Mouse (Mus musculus): ENCODE measurements around the gene Bcas3.

Bcas3 gene

DNA sequence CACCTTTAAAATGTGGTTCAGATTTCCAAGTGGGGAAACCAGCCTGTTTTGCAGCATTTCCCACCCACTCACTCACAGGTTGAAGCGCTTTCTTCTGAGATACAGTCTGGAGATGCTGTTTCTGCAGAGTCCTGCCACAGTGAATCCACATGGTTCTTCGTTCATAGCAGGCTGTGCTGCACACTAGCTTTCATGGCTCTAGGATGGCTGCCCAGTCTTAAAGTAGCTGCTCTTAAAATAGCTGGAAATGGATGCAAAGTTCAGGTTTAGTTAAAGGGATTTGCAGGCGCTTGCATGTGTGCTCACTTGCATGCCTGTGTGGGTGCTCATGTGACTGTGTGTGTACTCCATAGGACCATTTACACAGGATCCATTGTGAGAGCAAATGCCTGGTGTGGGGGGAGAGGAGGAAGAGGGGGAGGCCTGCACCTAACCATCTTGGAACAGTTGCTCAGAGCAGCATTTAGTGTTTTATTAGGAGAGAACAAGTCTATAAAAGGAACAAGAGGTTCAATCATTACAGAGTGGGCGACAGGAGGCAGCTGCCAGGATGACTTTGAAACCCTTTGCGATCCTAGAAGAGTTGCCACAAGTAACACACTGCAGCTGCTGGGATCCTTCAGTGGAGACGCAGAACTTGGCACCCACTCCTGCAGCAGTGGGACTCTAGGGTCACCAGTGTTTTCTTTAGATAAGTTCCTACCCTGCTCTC, 386.5 kb downstream of the Bcas3 start:
- Histone ChIP-seq H3K27me3 (ENCODE audit: control insufficient read depth, insufficient read depth, low read length, poor library complexity, severe bottlenecking) (no peaks in the 10 kb centered on the region), H3K36me3 (ENCODE audit: control insufficient read depth, insufficient read depth, low read length, poor library complexity, severe bottlenecking) (no peaks in the 10 kb centered on the region)
- no peak for DNase-seq (ENCODE audit: low read depth, low spot score)

DNA sequence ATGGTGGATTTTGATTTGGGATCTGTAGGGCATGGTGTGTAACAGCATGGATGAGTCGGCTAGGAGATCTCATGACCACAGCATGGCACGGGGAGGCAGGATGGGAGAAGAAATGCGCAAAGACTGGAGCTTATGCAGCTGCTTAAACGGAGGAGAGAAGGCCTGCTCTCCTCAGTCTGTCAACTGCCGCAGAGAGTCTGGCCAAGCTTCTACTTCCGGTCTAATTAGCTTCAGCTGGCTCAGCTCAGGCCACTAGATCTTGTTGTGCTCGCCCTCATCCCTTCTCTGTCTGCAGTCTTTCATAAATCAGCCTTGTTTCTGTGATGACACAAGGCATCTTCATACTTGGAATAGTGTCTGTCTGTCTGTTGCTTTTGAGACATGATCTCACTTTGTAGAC, 393.4 kb downstream of the Bcas3 start:
- Histone ChIP-seq H3K36me3 (ENCODE audit: control insufficient read depth, insufficient read depth, low read length, poor library complexity, severe bottlenecking) (no peaks in the 10 kb centered on the region), H3K27me3 (ENCODE audit: control insufficient read depth, insufficient read depth, low read length, poor library complexity, severe bottlenecking) (no peaks in the 10 kb centered on the region)
- DNase-seq (ENCODE audit: low read depth, low spot score): no peak

DNA sequence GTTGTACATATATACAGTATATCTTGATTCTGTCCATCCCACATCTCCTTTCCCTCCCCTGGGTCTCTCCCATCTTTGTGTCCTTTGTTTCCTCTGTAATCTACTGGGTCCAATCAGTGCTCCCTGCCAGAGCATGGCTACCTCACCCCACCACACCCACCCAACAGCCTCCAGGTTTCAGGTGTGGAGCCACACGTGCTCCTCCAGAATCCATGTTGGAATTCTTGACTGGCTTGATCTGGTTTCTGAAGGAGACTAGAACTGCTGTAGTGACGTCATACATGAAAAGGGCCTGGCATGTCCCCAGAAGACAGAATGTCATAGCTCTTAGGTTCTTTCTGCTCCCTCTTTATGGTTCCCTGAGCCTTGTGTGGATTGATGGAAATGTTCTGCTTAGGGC, 395.9 kb downstream of the Bcas3 start:
- Histone ChIP-seq H3K36me3 (ENCODE audit: control insufficient read depth, insufficient read depth, low read length, poor library complexity, severe bottlenecking) (no peaks in the 10 kb centered on the region), H3K27me3 (ENCODE audit: control insufficient read depth, insufficient read depth, low read length, poor library complexity, severe bottlenecking) (no peaks in the 10 kb centered on the region)
- no peak for DNase-seq (ENCODE audit: low read depth, low spot score)

DNA sequence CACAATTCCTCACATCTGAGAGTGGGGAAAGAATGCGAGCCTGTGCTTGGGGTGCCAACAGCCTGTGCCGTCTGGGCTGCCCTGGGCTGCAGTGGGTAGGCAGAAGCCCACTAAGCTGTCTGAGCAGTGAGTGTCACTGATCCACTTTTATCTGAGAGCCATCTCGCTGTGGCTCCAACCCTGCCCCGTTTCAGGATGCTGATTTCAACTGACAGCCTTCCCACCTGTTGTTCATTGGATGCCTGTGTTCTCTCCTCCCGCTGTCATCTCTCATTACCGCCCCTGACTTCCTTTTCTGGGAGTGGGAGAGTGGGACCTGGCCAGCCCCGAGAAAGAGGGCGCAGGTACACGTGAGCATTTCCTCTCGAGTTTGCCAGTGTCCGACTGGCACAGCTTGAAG, 398.2 kb downstream of the Bcas3 start:
- no peak for DNase-seq (ENCODE audit: low read depth, low spot score)
- no peaks in the 10 kb centered on the region for H3K27me3 ChIP-seq (ENCODE audit: control insufficient read depth, insufficient read depth, low read length, poor library complexity, severe bottlenecking)

DNA sequence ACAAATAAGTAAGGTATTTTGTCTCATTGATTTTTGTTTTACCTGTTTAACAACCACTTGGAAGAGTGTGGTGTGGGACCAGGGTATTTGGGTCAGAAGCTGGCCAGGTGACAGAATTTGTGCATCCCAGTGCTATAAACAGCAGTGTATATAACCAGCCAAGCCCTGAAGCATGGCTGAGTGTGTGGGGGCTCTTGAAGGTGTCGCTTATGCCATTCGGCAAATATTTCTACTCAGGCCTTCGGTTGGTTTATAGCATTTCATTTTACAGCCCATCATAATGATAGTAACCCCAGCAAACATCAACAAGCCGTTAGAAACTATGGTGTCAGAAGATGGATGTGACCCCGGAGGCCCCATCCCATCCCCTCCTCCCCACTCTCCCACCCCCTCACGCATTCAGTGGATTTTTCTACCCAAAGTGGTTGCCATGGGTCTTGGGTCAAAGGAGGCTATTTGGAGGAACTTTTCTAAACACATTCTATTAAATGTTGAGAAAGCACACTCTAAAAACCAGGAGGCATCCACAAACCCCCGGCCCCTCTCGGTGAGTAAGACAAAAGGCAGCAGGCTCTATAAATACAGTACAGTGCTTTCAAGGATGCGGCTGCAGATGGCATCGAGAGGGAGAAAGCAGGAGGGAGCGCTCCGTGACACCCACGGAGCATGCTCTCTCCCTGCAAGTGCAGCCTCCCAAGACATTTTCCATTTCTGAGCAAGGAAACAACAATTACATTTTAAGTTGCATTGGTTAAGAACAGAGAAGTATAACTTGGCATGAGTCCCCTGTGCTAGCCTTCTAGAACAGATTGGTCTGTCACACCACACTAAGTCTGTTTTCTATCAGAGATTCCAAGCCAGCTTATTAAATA, 401.9 kb downstream of the Bcas3 start:
- no peaks in the 10 kb centered on the region for H3K27me3 ChIP-seq (ENCODE audit: control insufficient read depth, insufficient read depth, low read length, poor library complexity, severe bottlenecking)
- H3K36me3 ChIP-seq (ENCODE audit: control insufficient read depth, insufficient read depth, low read length, poor library complexity, severe bottlenecking): no peaks in the 10 kb centered on the region
- no peak for DNase-seq (ENCODE audit: low read depth, low spot score)

More for the DNA sequence above, 398.2 kb downstream of the Bcas3 start:
- no peaks in the 10 kb centered on the region for H3K36me3 ChIP-seq (ENCODE audit: control insufficient read depth, insufficient read depth, low read length, poor library complexity, severe bottlenecking)

DNA sequence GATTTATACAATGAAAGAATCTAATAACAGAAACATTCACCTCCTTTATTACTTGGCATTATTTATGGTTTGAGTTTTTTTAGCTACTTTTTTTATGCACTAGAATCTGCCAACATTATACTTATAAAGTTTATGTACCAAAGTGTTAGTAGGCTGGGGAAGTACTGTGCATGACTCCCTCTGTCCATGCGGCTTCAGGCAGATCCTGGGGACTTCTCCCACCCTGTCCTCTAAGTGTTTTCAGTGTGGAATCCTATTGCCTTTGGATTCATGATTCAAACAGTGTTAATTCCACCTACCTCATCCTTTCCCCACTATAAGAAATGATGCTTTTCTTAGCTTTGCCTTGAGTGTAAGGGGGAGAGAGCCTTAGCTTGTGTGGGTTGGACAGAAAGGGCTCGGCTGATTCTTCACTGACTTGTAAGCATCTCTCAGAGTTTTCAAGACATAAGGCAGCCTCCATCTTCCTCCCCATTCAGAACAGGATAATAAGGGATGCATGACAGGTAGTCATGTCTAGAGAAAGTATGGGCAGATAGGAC, 402.6 kb downstream of the Bcas3 start:
- Histone ChIP-seq H3K27me3 (ENCODE audit: control insufficient read depth, insufficient read depth, low read length, poor library complexity, severe bottlenecking) (no peaks in the 10 kb centered on the region), H3K36me3 (ENCODE audit: control insufficient read depth, insufficient read depth, low read length, poor library complexity, severe bottlenecking) (no peaks in the 10 kb centered on the region)
- no peak for DNase-seq (ENCODE audit: low read depth, low spot score)

DNA sequence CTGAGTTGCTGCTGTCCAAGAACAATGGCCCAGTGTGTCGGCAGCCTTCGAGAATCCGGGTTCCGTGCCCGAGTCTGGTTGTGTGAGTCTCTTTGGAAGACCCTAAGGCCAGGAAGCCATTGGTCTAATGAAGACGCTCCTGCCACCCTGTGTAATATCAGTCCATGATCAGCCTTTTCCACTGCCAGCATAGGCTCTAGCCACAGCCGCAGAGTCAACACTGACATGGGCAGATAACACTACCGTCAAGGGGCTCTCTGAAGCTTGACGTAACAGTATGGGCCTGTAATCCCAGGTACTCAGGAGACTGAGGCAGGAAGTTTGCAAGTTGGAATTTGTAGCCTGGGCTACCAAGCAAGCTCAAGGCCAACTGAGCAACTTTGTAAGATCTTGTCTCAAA, 405.9 kb downstream of the Bcas3 start:
- no peak for DNase-seq (ENCODE audit: low read depth, low spot score)
- H3K27me3 ChIP-seq (ENCODE audit: control insufficient read depth, insufficient read depth, low read length, poor library complexity, severe bottlenecking): no peaks in the 10 kb centered on the region
- no peaks in the 10 kb centered on the region for H3K36me3 ChIP-seq (ENCODE audit: control insufficient read depth, insufficient read depth, low read length, poor library complexity, severe bottlenecking)

DNA sequence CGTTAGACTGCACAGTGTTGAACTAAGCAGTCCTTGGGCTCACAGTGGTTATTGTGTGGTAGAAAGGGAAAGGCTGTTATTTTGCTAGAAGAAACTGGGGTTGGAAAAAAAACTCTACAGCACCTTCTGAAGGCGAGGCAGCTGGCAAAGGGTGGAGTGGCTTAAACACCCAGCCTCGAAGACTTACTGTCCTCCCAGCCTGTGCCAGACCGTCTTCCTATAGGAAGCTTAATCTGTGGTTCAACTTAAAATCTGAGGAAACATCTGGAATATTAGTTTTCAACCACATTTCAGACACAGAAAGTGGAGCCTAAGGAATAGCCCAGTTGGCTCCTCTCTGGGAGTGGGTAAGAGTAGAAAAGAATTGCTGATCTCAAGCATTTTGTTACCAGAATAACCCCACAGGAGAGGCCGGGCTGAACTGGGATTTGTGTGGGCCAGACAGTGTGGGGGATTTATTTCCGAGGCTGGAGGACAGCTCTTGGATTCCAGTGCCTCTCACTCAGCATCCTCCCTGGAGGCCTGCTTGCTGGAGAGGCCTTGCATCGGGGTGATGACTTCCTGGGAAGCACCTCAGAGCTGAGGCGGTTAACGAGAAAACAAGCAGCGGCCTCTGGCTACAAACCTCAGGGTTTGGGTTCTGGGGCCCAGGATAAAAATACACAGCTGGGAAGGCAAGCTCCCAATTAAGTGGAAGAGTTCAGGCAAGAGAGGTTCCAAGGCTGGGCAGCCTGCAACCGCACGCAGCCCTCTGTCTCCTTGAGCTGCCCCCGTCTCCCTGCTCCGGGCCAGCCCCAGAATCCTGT, 406.9 kb downstream of the Bcas3 start:
- Histone ChIP-seq H3K27me3 (ENCODE audit: control insufficient read depth, insufficient read depth, low read length, poor library complexity, severe bottlenecking) (no peaks in the 10 kb centered on the region), H3K36me3 (ENCODE audit: control insufficient read depth, insufficient read depth, low read length, poor library complexity, severe bottlenecking) (no peaks in the 10 kb centered on the region)
- DNase-seq (ENCODE audit: low read depth, low spot score): no peak

DNA sequence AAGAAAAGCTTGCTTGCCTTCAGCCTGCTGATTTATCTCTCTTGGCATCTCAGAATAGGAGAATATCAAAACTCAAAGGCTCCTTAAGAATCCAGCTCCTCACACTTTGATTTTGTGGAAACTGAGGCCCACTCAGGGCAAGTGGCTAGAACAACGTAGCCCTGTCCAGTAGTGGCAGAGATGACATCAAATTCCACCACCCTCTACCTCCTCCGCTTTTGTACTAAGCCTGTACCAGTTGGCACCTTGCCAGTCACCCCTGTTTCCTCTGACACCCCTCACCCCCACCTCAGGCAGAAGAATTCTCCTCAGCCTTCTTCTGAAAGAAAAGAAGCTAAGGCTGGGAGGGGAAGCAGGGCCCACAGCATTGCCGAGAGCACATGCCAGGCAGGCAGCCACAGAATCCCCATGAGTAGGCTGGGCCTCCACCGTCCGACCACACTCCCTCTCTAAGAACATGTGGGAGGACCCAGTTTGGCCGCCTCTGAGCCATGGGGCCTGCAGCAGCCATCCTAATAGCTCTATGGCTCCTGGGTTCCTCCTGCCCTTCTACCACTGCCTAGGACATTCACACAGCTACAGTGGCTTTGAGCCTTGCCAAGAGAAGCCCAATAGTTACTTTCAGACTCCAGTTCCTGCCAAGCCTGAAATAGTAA, 407.6 kb downstream of the Bcas3 start:
- no peaks in the 10 kb centered on the region for H3K36me3 ChIP-seq (ENCODE audit: control insufficient read depth, insufficient read depth, low read length, poor library complexity, severe bottlenecking)
- H3K27me3 ChIP-seq (ENCODE audit: control insufficient read depth, insufficient read depth, low read length, poor library complexity, severe bottlenecking): no peaks in the 10 kb centered on the region
- DNase-seq (ENCODE audit: low read depth, low spot score): no peak

DNA sequence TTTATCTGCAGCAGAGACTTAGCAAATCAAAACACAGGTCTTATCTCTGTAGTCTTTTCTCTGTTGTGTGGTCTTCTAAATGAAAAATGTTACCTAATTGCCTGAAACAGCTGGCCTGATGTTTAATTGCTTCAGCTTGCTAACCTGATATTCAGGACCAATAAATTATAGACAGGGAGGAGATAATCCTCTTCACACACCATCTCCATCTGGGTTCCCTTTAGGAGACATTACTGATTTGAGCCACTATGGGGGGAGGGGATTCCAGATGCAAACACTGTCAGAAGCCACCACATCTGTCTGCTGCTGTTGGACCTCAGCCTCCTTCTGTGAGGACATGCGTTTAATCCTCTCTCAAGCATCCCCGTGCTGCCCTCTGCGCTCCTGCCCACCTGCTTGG, 408.2 kb downstream of the Bcas3 start:
- H3K36me3 ChIP-seq (ENCODE audit: control insufficient read depth, insufficient read depth, low read length, poor library complexity, severe bottlenecking): no peaks in the 10 kb centered on the region
- no peak for DNase-seq (ENCODE audit: low read depth, low spot score)
- no peaks in the 10 kb centered on the region for H3K27me3 ChIP-seq (ENCODE audit: control insufficient read depth, insufficient read depth, low read length, poor library complexity, severe bottlenecking)

DNA sequence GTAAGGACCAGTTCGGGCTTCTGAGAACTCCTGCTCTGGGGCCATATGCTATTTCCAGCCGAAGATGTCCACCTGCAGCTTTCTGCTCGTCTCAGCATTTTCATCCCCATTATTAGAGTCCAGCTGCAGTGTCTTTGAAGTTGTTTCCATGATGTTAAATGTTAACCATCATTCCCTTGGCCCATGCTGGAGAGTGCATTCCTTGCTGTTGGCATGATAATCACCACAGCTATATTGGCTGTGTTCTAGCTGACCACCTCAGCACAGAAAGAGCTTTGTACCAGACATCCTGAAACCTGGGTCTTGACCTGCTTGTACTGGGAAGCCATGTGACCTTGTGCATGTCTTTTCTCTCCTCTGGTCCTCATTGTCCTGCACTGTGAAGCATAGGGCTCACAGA, 410.7 kb downstream of the Bcas3 start:
- Histone ChIP-seq H3K27me3 (ENCODE audit: control insufficient read depth, insufficient read depth, low read length, poor library complexity, severe bottlenecking) (no peaks in the 10 kb centered on the region), H3K36me3 (ENCODE audit: control insufficient read depth, insufficient read depth, low read length, poor library complexity, severe bottlenecking) (no peaks in the 10 kb centered on the region)
- DNase-seq (ENCODE audit: low read depth, low spot score): no peak

DNA sequence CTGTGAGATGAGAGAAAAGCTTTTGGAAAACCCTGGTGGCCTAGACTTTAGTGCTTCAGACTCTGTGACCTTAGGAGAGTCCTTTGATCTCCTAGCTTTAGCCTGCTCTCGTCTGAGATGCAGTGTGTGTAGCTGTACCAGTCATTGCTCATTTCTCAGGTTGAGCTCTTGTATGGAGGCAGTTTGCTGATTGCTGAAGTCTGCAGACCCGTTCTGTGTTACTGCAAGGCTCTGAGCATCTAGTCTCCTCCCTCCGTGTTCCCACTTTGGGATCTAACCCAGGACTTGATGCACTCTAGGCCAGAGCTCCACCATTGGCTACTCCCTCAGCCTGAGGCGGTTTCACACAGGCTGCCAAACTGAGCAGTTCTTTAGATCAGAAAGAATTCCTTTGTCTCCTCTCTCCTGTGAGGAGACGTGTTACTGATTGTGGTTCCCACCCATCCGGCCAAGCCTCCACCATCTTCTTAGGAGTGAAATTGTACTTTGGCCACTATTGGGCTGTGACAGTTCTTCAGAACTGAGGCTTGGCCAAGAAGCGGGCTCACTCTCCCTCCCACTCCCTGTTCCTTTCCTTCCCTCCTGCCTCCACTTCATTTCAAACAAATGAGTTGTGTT, 413.2 kb downstream of the Bcas3 start:
- DNase-seq (ENCODE audit: low read depth, low spot score): no peak
- Histone ChIP-seq H3K27me3 (ENCODE audit: control insufficient read depth, insufficient read depth, low read length, poor library complexity, severe bottlenecking) (no peaks in the 10 kb centered on the region), H3K36me3 (ENCODE audit: control insufficient read depth, insufficient read depth, low read length, poor library complexity, severe bottlenecking) (no peaks in the 10 kb centered on the region)

DNA sequence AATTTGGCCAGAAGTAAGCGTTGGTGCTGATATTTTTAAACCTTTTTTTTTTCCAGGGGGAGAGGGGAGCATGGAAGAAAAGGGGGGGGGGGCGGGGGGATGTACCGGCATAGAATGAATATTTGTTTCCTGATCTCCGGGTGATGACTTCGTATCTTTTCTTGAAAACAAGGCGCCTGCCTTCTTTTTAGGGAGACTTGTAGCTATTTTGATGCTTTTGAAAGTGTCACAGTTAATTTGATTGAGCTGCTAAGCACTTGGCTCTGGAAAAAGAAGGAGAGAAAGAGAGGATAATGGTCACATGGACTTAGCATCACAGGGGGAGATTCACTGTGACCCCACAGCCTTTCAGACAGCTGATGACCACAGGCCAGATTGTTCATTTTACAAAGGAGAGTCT, 413.8 kb downstream of the Bcas3 start:
- DNase-seq (ENCODE audit: low read depth, low spot score): no peak
- H3K27me3 ChIP-seq (ENCODE audit: control insufficient read depth, insufficient read depth, low read length, poor library complexity, severe bottlenecking): no peaks in the 10 kb centered on the region

DNA sequence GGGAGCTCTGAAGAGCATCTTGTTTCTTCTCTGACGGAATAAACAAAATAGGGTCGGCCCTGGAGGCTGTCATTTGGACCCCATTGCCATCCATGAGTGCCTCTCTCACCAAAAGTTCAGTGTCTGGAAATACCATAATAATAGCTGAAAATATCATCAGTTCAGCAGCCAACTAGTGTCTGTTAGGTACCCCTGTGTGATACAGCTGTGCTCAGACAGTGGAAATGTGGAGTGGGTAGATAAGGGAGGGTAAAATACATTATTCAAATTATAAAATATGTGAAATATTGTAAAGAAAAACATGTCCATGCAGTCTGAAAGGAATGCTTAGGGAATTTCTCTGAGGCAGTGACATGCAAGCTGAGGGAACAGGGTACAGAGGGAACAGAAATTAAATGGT, 416.8 kb downstream of the Bcas3 start:
- DNase-seq (ENCODE audit: low read depth, low spot score): no peak
- Histone ChIP-seq H3K36me3 (ENCODE audit: control insufficient read depth, insufficient read depth, low read length, poor library complexity, severe bottlenecking) (no peaks in the 10 kb centered on the region), H3K27me3 (ENCODE audit: control insufficient read depth, insufficient read depth, low read length, poor library complexity, severe bottlenecking) (no peaks in the 10 kb centered on the region)

More for the DNA sequence above, 413.8 kb downstream of the Bcas3 start:
- H3K36me3 ChIP-seq (ENCODE audit: control insufficient read depth, insufficient read depth, low read length, poor library complexity, severe bottlenecking): no peaks in the 10 kb centered on the region
